9 mouse cellular contexts compared by ENCODE assay signal in genomic region chr10:63308582-63309366, GRCm38 (mm10).
A peak's percentile ranks its signal among the peaks of the same experiment; 100 is the strongest.
DNase-seq lines count a peak whose midpoint lies in the region; TF ChIP-seq lines count a peak whose summit lies in the region.
"Had no signal": no experiment of that assay in that cellular context is flagged by ENCODE, and none has a peak within 500 bp of the region (broad histone marks: within the 10 kb centered on the region; RNA-seq: fewer than 3 reads in every experiment).

No protein-coding gene starts in this region.

- TF ChIP-seq CTCF in ES-Bruce4 (IDR thresholded peaks at IDR 0.05; ENCODE audit: low read depth, low read length) = peak; percentile 95
- TF ChIP-seq CTCF in brain, embryonic 14.5 days (IDR thresholded peaks at IDR 0.05; ENCODE audit: borderline replicate concordance, extremely low read depth, insufficient read depth, insufficient read length) = peak; percentile 85
- peak; percentile 88 for TF ChIP-seq CTCF in lung, adult 2 months (IDR thresholded peaks at IDR 0.05; ENCODE audit: insufficient read depth, low read length)

- no peak for TF ChIP-seq POLR2A in ES-Bruce4 (IDR thresholded peaks at IDR 0.05; ENCODE audit: insufficient read depth, low read length)
- TF ChIP-seq POLR2A in brain, embryonic 14.5 days (IDR thresholded peaks at IDR 0.05; ENCODE audit: borderline replicate concordance, extremely low read depth, insufficient read depth, insufficient read length, poor library complexity, severe bottlenecking) = no peak
- no peak for TF ChIP-seq POLR2A in lung, adult 2 months (IDR thresholded peaks at IDR 0.05; ENCODE audit: borderline replicate concordance, extremely low read depth, low read depth, low read length)

- no peaks in the 10 kb centered on the region for H3K9me3 ChIP-seq in ES-Bruce4 (replicated peaks; ENCODE audit: control insufficient read depth, insufficient read depth, low read length, poor library complexity, severe bottlenecking)
- no peaks in the 10 kb centered on the region for H3K9me3 ChIP-seq in forebrain, embryonic 10.5 days
- H3K9me3 ChIP-seq: megakaryocyte, embryonic 14.5 days had no signal

- no peak overlapping the region for H3K27ac ChIP-seq in ES-Bruce4 (ENCODE audit: insufficient read depth, low read length)
- H3K27ac ChIP-seq in forebrain, embryonic 10.5 days = no peak overlapping the region

- H3K27me3 ChIP-seq in ES-Bruce4 (ENCODE audit: control insufficient read depth, insufficient read depth, low read length, poor library complexity, severe bottlenecking) = no peaks in the 10 kb centered on the region
- H3K27me3 ChIP-seq in forebrain, embryonic 10.5 days (ENCODE audit: poor library complexity, severe bottlenecking) = no peaks in the 10 kb centered on the region
- H3K27me3 ChIP-seq: megakaryocyte, embryonic 14.5 days had no signal

- 46% methylated on average over 10 of the region's 10 CpGs for WGBS in forebrain, embryonic 10.5 days
- WGBS in lung, adult 2 months = 42% methylated on average over 10 of the region's 10 CpGs

- DNase-seq in brain, embryonic 14.5 days (ENCODE audit: low read depth) = peak; percentile 83
- DNase-seq in forebrain, embryonic 10.5 days (ENCODE audit: extremely low spot score, low spot score) = peak; percentile 71
- DNase-seq in heart, postnatal 10 days = peak; percentile 84 to 91
- DNase-seq in layer of hippocampus, adult 18-20 months (ENCODE audit: low spot score in 2 of 2) = peak; percentile 59 to 91
- peak; percentile 79 for DNase-seq in lung, adult 2 months
- peak; percentile 40 for DNase-seq in ovary, postnatal 10 days (ENCODE audit: low spot score)
- peak; percentile 78 for DNase-seq in thymus, postnatal 0 days (ENCODE audit: low spot score)

- H3K4me3 ChIP-seq in ES-Bruce4 (ENCODE audit: low read depth, low read length) = no peak overlapping the region
- no peak overlapping the region for H3K4me3 ChIP-seq in forebrain, embryonic 10.5 days
- no peak overlapping the region for H3K4me3 ChIP-seq in lung, adult 2 months (replicated peaks; ENCODE audit: extremely low read depth, low read depth, low read length)
- H3K4me3 ChIP-seq: megakaryocyte, embryonic 14.5 days had no signal

- no peak overlapping the region for H3K9ac ChIP-seq in ES-Bruce4 (ENCODE audit: low read depth, poor library complexity, severe bottlenecking)

- TF ChIP-seq EP300 in ES-Bruce4 (IDR thresholded peaks at IDR 0.05; ENCODE audit: insufficient read depth, low read depth, low read length) = no peak

- no peaks in the 10 kb centered on the region for H3K4me1 ChIP-seq in ES-Bruce4 (ENCODE audit: control insufficient read depth, insufficient read depth, low read length)
- no peaks in the 10 kb centered on the region for H3K4me1 ChIP-seq in forebrain, embryonic 10.5 days
- no peaks in the 10 kb centered on the region for H3K4me1 ChIP-seq in lung, adult 2 months (ENCODE audit: control insufficient read depth, insufficient read depth, low read length)

- intact Hi-C loops in heart, postnatal 10 days (cut with DNase I) = loop anchor here (1.0 to 2.0 kb wide), 2 partner anchors 68 to 155 kb away; no protein-coding TSS in a partner anchor

- H3K36me3 ChIP-seq in ES-Bruce4 (ENCODE audit: control insufficient read depth, insufficient read depth, low read length, poor library complexity, severe bottlenecking) = peaks cover 58% of the 10 kb centered on the region
- H3K36me3 ChIP-seq in forebrain, embryonic 10.5 days (replicated peaks) = peaks cover 90% of the 10 kb centered on the region
